Mouse (Mus musculus) liver, embryonic 14.5 days (tissue): ENCODE measurements around the gene Mup3.
"Not testable (repeated sequence)": the region's sequence is repeated elsewhere in the genome, so short reads cannot be mapped to it uniquely, and the experiment has no call there.

Experiments used
- CTCF ChIP-seq: IDR thresholded peaks from 2 replicates; pipeline ENCODE4 v1.5.1; 2016; ENCODE audit warnings: antibody characterized with exemption, low read depth, control low read depth
- EP300 ChIP-seq: IDR thresholded peaks from 2 replicates; pipeline ENCODE4 v1.6.1; 2016; ENCODE audit warnings: antibody characterized with exemption, low read depth

- peak; percentile 59 for TF ChIP-seq CTCF
- not testable (repeated sequence) for TF ChIP-seq EP300
Measured at GRCm38 (mm10) chr4:62103366-62103765, 16.2 kb upstream of the Mup3 start.
